Mouse (Mus musculus) heart, embryonic 10.5 days (tissue): ENCODE data around the gene Pbx2. TPM values are rescaled to one million over a fixed set of nuclear protein-coding genes. Genes with fewer than 3 reads are reported as not detected.

ENCODE experiments used
- DNase-seq: peaks from one replicate; pipeline ENCODE4 v3.0.0-alpha.2; 2017; ENCODE audit warnings: low spot score
- H3K27ac ChIP-seq: fragments of 300-500 bp; sonication (generic); 2 replicates; pipeline ENCODE4 v1.5.1; 2016; ENCODE audit warnings: mild to moderate bottlenecking
- H3K27me3 ChIP-seq: fragments of 300-500 bp; sonication (generic); 2 replicates; pipeline ENCODE4 v1.6.1; 2016; ENCODE audit warnings: mild to moderate bottlenecking; ENCODE audit not compliant: poor library complexity, insufficient read depth, severe bottlenecking
- H3K36me3 ChIP-seq: fragments of 300-500 bp; sonication (generic); 2 replicates; pipeline ENCODE4 v1.6.1; 2016; ENCODE audit warnings: mild to moderate bottlenecking, moderate library complexity
- H3K4me1 ChIP-seq: fragments of 300-500 bp; sonication (generic); 2 replicates; pipeline ENCODE4 v1.6.1; 2016; ENCODE audit warnings: mild to moderate bottlenecking
- H3K4me3 ChIP-seq: fragments of 300-500 bp; sonication (generic); 2 replicates; pipeline ENCODE4 v1.5.1; 2016; ENCODE audit warnings: mild to moderate bottlenecking, moderate library complexity
- H3K9me3 ChIP-seq: fragments of 300-500 bp; sonication (generic); 2 replicates; pipeline ENCODE4 v1.6.1; 2016; ENCODE audit warnings: mild to moderate bottlenecking, moderate library complexity
- WGBS: fragments of 180-500 bp; shearing (Covaris S2); methylation state at CpG from one replicate; pipeline ENCODE4 v1.1.7; 2016; 5-methylcytosine and 5-hydroxymethylcytosine counted together
- polyA plus RNA-seq: library from polyadenylated mRNA; unstranded; fragments of >200 nt; fragmentation: Nextera tagmentation; extraction: Ambion mirVana; gene quantifications from 2 replicates; pipeline ENCODE4 v1.2.1, GENCODE M21; 2016

Pbx2 gene
- polyA plus RNA-seq, 1 experiment from 2014 or later: 16.6 TPM

DNA sequence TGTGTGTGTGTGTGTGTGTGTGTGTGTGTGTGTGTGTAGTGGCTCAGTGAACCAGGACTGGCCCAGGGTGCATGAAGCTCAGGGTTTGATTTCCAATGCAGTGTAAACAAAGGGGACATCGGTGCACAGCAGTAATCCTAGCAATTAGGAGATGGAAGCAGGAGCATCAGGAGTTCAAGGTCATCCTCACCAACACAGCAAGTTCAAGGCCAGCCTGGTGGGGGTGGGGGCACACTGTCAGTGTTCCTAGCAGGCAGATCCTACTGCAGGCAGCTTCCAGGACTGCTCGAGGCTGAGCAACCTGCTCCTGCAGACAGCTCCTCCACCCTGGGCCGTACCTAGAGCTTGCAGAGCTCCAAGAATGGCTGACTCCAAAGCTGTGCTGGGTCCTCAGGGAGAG is 28.5 kb upstream of the Pbx2 start:
- H3K4me3 ChIP-seq: no peak overlapping the region
- peaks cover 35% of the 10 kb centered on the region for H3K27me3 ChIP-seq
- no peaks in the 10 kb centered on the region for H3K9me3 ChIP-seq
- H3K36me3 ChIP-seq: no peaks in the 10 kb centered on the region
- WGBS: 69% methylated on average over 3 of the region's 3 CpGs
- H3K27ac ChIP-seq: no peak overlapping the region; the same call in 1 of the 2 replicates
- DNase-seq: no peak
- H3K4me1 ChIP-seq: peaks cover 24% of the 10 kb centered on the region

DNA sequence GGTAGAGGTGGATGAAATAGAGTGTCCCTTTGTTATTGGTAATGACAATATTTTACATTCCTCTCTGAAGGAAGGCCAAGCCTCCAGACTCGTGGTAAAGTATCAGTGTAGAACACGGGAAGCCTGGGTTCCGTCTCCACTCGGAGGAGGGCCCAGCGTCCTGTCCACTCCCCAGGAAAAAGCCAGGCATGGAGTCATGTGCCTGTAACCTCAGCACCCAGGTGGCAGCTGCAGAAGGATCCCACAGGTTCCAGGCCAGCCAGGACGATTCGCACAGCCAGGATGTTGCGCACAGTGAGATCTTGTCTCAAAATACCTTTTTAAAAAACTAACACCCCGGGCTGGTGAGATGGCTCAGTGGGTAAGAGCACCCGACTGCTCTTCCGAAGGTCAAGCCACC is 27.7 kb upstream of the Pbx2 start:
- H3K36me3 ChIP-seq: no peaks in the 10 kb centered on the region
- no peak overlapping the region for H3K4me3 ChIP-seq
- H3K27ac ChIP-seq: no peak overlapping the region
- 65% methylated on average over 11 of the region's 11 CpGs for whole genome bisulfite sequencing
- H3K27me3 ChIP-seq: peaks cover 35% of the 10 kb centered on the region
- H3K4me1 ChIP-seq: peaks cover 24% of the 10 kb centered on the region
- H3K9me3 ChIP-seq: no peaks in the 10 kb centered on the region
- DNase-seq: no peak

DNA sequence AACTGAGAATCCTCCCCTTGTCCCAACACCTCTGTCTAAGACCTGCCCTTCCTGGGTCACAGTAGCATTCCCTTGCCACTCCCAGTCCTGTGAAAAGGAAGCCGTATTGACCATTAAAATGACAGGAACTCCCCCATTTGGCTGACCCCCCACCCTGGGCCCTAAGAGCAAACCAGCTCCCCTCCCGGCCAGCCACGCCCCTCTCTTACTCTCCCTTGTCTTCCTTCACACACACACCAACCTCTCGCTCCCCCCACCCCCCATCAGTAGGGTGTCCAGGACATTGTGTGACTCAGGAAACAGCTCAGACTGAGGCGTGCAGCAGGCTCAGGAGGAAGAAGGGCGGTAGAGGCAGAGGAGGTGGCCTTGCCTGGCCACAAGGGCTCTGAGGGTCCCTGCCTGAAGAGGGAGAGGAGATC is 27.1 kb upstream of the Pbx2 start, which contains the start of gene Notch4:
TSS of gene Notch4 (plus strand) at position 266 of the 419 bp plus-strand sequence.
- DNase-seq: no peak
- WGBS: 5% methylated on average over 6 of the region's 6 CpGs
- H3K27me3 ChIP-seq: peaks cover 39% of the 10 kb centered on the region
- H3K9me3 ChIP-seq: no peaks in the 10 kb centered on the region
- H3K4me3 ChIP-seq: peak within 1 kb of the TSS; percentile 36
- H3K4me1 ChIP-seq: peaks cover 24% of the 10 kb centered on the region
- H3K36me3 ChIP-seq: no peaks in the 10 kb centered on the region
- H3K27ac ChIP-seq: peak within 1 kb of the TSS; percentile 77

DNA sequence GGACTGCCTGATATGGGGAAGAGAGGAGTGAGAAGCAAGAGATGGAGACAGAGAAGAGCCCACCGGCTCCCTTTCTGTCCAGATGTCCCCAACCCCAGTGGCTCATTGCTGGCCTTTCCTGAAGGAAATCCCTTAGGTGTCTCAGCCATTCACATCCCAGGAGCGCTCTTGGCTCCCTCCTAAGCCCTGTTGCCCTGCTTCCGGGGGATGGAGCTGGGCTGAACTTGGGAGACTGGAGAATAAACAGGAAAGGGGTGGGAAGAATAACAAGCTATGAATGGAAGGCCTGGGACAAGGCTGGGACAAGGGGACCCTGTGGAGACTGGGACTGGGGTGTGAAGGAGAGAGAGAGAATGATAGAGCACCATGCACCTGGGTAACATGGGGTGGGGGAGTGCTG is 26.3 kb upstream of the Pbx2 start:
- Histone ChIP-seq H3K9me3 (no peaks in the 10 kb centered on the region), H3K4me3 (peak overlapping the region; percentile 36)
- 33% methylated on average over 3 of the region's 3 CpGs for WGBS

DNA sequence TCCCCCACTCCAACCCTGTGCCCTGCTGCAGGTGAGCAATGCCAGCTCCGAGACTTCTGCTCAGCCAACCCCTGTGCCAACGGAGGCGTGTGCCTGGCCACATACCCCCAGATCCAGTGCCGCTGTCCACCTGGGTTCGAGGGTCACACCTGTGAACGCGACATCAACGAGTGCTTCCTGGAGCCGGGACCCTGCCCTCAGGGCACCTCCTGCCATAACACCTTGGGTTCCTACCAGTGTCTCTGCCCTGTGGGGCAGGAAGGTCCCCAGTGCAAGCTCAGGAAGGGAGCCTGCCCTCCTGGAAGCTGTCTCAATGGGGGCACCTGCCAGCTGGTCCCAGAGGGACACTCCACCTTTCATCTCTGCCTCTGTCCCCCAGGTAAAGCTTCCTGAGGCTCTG is 23.8 kb upstream of the Pbx2 start:
- WGBS: 66% methylated on average over 9 of the region's 9 CpGs
- no peak overlapping the region for H3K4me3 ChIP-seq
- DNase-seq: no peak
- peaks cover 43% of the 10 kb centered on the region for H3K27me3 ChIP-seq
- 0 out of 2 replicates have a peak, but pooled peaks cover 4% of the 10 kb centered on the region for H3K9me3 ChIP-seq
- H3K4me1 ChIP-seq: peaks cover 20% of the 10 kb centered on the region
- peaks cover 17% of the 10 kb centered on the region for H3K36me3 ChIP-seq
- H3K27ac ChIP-seq: no peak overlapping the region

More for the DNA sequence above, 26.3 kb upstream of the Pbx2 start:
- Histone ChIP-seq H3K4me1 (peaks cover 24% of the 10 kb centered on the region), H3K27ac (peak overlapping the region; percentile 77), H3K27me3 (peaks cover 40% of the 10 kb centered on the region), H3K36me3 (0 out of 2 replicates have a peak, but pooled peaks cover under 1% of the 10 kb centered on the region)
- DNase-seq: no peak

DNA sequence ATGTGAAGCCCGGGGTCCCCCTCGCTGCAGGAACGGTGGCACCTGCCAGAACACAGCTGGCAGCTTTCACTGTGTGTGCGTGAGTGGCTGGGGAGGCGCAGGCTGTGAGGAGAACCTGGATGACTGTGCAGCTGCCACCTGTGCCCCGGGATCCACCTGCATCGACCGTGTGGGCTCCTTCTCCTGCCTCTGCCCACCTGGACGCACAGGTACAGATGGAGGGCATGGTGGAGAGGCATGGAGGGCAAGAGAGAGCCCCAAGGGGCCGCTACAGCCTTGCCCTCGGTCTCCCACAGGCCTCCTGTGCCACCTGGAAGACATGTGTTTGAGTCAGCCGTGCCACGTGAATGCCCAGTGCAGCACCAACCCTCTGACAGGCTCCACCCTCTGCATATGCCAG is 22.6 kb upstream of the Pbx2 start:
- H3K27me3 ChIP-seq: peaks cover 46% of the 10 kb centered on the region
- H3K4me1 ChIP-seq: peaks cover 23% of the 10 kb centered on the region
- H3K36me3 ChIP-seq: peaks cover 17% of the 10 kb centered on the region
- no peak for DNase-seq
- 0 out of 2 replicates have a peak, but pooled peaks cover 4% of the 10 kb centered on the region for H3K9me3 ChIP-seq
- H3K27ac ChIP-seq: no peak overlapping the region
- WGBS: 71% methylated on average over 13 of the region's 13 CpGs
- no peak overlapping the region for H3K4me3 ChIP-seq

DNA sequence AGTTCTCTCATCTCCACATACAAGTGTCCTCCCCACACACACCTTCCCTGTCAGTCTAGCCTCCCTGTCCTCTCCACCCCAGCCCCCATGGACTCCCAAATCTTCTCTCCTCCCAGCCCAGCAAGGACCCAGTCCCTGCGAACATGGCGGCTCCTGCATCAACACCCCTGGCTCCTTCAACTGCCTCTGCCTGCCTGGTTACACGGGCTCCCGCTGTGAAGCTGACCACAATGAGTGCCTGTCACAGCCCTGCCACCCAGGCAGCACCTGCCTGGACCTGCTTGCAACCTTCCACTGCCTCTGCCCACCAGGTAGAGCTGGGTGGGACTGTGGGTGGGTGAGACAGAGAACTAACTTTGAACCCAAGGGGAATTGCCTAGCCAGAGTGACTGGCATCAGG is 21.1 kb upstream of the Pbx2 start:
- 68% methylated on average over 4 of the region's 4 CpGs for WGBS

DNA sequence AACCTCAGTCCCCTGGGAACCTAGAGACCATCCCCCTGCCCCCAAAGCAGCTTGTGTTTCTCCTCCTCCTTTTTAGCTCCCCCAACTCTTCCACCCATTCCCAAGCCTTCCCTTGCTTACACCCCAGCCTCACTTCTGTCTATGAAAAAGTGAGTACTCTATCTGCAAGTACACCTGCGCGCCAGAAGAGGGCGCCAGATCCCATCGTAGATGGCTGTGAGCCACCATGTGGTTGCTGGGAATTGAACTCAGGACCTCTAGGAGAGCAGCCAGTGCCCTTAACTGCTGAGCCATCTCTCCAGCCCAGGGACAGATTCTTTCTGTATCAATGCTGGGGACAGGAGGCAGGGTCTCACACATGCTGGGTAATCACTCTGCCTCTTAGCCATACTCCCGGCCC is 19.2 kb upstream of the Pbx2 start:
- 13% methylated on average over 5 of the region's 5 CpGs for WGBS

More for the DNA sequence above, 21.1 kb upstream of the Pbx2 start:
- peaks cover 21% of the 10 kb centered on the region for H3K36me3 ChIP-seq
- H3K27me3 ChIP-seq: peaks cover 49% of the 10 kb centered on the region
- no peak for DNase-seq
- H3K27ac ChIP-seq: no peak overlapping the region
- no peak overlapping the region for H3K4me3 ChIP-seq
- H3K9me3 ChIP-seq: 0 out of 2 replicates have a peak, but pooled peaks cover 4% of the 10 kb centered on the region
- H3K4me1 ChIP-seq: peaks cover 12% of the 10 kb centered on the region

DNA sequence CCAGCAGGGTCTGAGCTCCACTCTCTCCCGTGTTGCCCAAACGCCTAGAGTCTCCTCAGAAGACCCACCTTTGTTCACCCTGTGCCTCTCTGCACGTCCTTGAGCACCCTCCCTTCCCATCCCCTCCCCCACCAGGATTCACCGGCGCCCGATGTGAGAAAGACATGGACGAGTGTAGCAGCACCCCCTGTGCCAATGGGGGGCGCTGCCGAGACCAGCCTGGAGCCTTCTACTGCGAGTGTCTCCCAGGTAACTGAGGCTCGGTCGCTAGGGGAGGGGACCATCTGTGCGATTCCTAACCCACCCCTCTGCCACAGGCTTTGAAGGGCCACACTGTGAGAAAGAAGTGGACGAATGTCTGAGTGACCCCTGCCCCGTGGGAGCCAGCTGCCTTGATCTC is 18.7 kb upstream of the Pbx2 start:
- Histone ChIP-seq H3K27ac (no peak overlapping the region), H3K4me1 (peaks cover 10% of the 10 kb centered on the region; the same call in 1 of the 2 replicates), H3K27me3 (peaks cover 26% of the 10 kb centered on the region), H3K9me3 (0 out of 2 replicates have a peak, but pooled peaks cover 4% of the 10 kb centered on the region), H3K36me3 (peaks cover 24% of the 10 kb centered on the region), H3K4me3 (no peak overlapping the region)
- no peak for DNase-seq
- 18% methylated on average over 15 of the region's 15 CpGs for WGBS

More for the DNA sequence above, 19.2 kb upstream of the Pbx2 start:
- H3K36me3 ChIP-seq: peaks cover 21% of the 10 kb centered on the region
- peaks cover 31% of the 10 kb centered on the region for H3K27me3 ChIP-seq
- no peak overlapping the region for H3K4me3 ChIP-seq
- H3K27ac ChIP-seq: no peak overlapping the region
- DNase-seq: no peak
- H3K9me3 ChIP-seq: 0 out of 2 replicates have a peak, but pooled peaks cover 4% of the 10 kb centered on the region
- peaks cover 10% of the 10 kb centered on the region; the same call in 1 of the 2 replicates for H3K4me1 ChIP-seq

DNA sequence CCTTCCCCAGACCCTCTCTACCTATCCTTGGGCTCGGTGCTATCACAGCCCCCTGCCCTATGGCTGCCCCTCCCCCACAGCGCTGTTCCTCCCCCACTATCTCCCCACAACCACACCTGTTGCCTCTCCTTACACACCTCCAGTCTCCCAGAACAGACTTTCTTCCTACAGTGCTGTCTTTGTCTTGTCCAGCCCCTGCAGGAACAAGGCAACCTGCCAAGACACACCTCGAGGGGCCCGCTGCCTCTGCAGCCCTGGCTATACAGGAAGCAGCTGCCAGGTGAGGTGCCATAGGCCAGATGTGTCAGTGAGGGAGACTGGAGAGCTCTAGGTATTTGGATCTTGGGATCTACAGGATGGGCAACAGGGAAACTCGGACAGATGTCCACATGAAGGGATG is 14.5 kb upstream of the Pbx2 start:
- peaks cover 9% of the 10 kb centered on the region; the same call in 1 of the 2 replicates for H3K27me3 ChIP-seq
- peaks cover 15% of the 10 kb centered on the region; the same call in 1 of the 2 replicates for H3K36me3 ChIP-seq
- peaks cover 10% of the 10 kb centered on the region; the same call in 1 of the 2 replicates for H3K4me1 ChIP-seq
- H3K27ac ChIP-seq: no peak overlapping the region
- no peak for DNase-seq
- no peak overlapping the region for H3K4me3 ChIP-seq
- 73% methylated on average over 5 of the region's 5 CpGs for WGBS
- H3K9me3 ChIP-seq: 0 out of 2 replicates have a peak, but pooled peaks cover 4% of the 10 kb centered on the region

DNA sequence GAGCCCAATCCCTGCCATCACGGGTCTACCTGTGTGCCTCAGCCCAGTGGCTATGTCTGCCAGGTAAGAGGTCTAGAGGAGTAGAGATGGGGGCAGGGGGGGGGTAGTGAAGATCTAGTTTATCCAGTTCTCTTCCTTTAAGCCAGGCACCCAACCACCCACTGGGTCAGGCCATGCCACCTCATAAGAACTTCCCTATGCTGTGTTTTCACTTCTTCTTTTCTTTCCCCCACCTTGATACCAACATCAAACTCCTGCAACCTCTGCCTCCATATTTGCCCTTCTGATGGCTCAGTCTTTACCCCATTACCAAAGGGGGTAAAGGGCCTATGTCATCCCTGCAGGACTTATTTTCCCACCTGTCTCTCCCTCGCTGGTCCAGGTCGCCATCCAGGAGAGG is 13.0 kb upstream of the Pbx2 start:
- Histone ChIP-seq H3K4me1 (peaks cover 6% of the 10 kb centered on the region; the same call in 1 of the 2 replicates), H3K27me3 (peaks cover 14% of the 10 kb centered on the region), H3K9me3 (no peaks in the 10 kb centered on the region), H3K27ac (no peak overlapping the region), H3K4me3 (no peak overlapping the region), H3K36me3 (0 out of 2 replicates have a peak, but pooled peaks cover 11% of the 10 kb centered on the region)
- 88% methylated on average over 3 of the region's 3 CpGs for WGBS
- DNase-seq: no peak

DNA sequence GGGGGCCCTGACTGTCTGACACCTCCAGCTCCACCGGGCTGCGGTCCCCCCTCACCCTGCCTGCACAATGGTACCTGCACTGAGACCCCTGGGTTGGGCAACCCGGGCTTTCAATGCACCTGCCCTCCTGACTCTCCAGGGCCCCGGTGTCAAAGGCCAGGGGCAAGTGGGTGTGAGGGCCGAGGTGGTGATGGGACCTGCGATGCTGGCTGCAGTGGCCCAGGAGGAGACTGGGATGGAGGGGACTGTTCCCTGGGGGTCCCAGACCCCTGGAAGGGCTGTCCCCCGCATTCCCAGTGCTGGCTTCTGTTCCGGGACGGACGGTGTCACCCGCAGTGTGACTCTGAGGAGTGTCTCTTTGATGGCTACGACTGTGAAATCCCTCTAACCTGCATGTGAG is 8.5 kb upstream of the Pbx2 start:
- H3K27me3 ChIP-seq: peaks cover 14% of the 10 kb centered on the region
- 76% methylated on average over 12 of the region's 12 CpGs for WGBS
- H3K4me3 ChIP-seq: no peak overlapping the region
- DNase-seq: no peak
- no peaks in the 10 kb centered on the region for H3K9me3 ChIP-seq
- 0 out of 2 replicates have a peak, but pooled peaks cover 4% of the 10 kb centered on the region for H3K36me3 ChIP-seq
- H3K27ac ChIP-seq: no peak overlapping the region
- peaks cover 17% of the 10 kb centered on the region for H3K4me1 ChIP-seq

DNA sequence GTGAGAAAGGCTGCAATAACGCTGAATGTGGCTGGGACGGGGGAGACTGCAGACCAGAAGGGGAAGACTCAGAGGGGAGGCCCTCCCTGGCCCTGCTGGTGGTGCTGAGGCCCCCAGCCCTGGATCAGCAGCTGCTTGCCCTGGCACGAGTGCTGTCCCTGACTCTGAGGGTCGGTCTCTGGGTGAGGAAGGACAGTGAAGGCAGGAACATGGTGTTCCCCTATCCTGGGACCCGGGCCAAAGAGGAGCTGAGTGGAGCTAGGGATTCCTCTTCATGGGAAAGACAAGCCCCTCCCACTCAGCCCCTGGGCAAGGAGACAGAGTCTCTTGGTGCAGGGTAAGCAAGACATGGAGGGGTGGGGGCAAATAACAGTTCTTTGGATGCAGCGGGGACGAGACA is 7.7 kb upstream of the Pbx2 start:
- Histone ChIP-seq H3K27ac (0 out of 2 replicates have a peak overlapping the region, but pooled peaks have one; percentile 13), H3K36me3 (0 out of 2 replicates have a peak, but pooled peaks cover 4% of the 10 kb centered on the region), H3K27me3 (peaks cover 14% of the 10 kb centered on the region), H3K9me3 (no peaks in the 10 kb centered on the region), H3K4me1 (peaks cover 24% of the 10 kb centered on the region), H3K4me3 (no peak overlapping the region)
- no peak for DNase-seq
- 51% methylated on average over 7 of the region's 7 CpGs for WGBS
